Mouse (Mus musculus) megakaryocyte-erythroid progenitor cell, adult 5-6 weeks (primary cell): ENCODE data around the gene 4933416C03Rik. TPM values are rescaled to one million over a fixed set of nuclear protein-coding genes. Genes with fewer than 3 reads are reported as not detected.

Experiments used
- ATAC-seq: replicated peaks from 2 replicates; pipeline ENCODE4 v1.8.0; 2016; ENCODE audit warnings: mild to moderate bottlenecking, inconsistent platforms; ENCODE audit not compliant: severe bottlenecking, poor library complexity, low FRiP score, low TSS enrichment
- total RNA-seq, 2 experiments: library from RNA; stranded (forward) in 1 of 2; stranded (reverse) in 1 of 2; fragments of 200-1000, 215-1000 nt in 1 of 2; fragments of >200 nt in 1 of 2; fragmentation: Nextera tagmentation in 1 of 2; gene quantifications; 2 replicates each; pipeline ENCODE4 v1.2.3; 2014 to 2017

4933416C03Rik gene
- not detected in 2 replicates for total RNA-seq (2014; fragmentation: Nextera tagmentation)
- not detected in 2 replicates for total RNA-seq (2017)

DNA sequence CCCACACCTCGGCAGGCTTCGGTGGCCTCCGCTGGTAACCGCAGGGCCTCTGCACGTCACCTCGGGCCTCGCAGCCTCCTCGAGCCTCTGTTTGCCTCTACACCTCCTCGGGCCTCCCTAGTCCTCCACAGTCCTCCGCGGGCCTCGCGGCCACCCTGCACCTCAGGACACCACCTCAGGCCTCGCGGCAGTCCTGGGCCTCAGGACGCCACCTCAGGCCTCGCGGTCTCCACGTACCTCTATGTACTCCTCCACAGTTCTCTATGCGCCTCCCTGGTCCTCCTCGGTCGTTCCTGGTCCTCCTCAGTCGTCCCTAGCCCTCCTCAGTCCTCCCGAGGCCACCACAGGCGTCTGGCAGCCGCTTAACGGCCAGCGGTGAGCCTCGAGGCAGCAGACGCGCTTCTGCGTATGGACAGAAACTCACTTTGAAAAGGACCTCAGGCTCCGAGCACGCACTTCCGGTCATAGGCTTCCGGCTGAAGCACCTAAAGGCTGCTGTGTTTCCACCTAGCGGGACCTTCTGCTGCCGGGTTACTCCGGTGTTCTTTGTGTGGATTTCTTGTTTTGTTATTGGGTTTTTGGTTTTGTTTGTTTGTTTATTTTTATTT lies at the start of gene 4933416C03Rik:
4933416C03Rik (minus strand) TSS at position 51 of the 608 bp plus-strand sequence.
- ATAC-seq = no peak

DNA sequence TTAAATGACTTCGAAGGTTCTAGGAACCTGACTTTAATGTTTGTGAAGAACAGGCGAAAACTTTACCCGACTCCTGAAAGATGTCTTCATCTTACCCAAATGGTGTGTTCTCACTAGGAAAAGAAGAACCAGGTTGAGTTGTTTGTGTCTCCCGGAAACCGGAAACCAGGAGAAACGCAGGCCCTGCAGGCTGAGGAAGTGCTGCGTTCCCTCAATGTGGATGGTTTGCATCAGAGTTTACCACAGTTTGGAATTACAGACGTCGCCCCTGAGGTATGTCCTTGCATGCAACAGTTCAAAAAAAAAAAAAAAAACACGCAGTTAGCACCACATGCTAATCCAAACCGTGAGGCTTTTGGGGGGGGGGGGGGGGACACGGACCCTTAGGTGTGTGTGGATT lies 48.6 kb upstream of the 4933416C03Rik start:
- no peak for ATAC-seq

GRCm38 (mm10) chr10:116156699-116157098 lies 43.0 kb upstream of the 4933416C03Rik start:
- no peak for ATAC-seq

DNA sequence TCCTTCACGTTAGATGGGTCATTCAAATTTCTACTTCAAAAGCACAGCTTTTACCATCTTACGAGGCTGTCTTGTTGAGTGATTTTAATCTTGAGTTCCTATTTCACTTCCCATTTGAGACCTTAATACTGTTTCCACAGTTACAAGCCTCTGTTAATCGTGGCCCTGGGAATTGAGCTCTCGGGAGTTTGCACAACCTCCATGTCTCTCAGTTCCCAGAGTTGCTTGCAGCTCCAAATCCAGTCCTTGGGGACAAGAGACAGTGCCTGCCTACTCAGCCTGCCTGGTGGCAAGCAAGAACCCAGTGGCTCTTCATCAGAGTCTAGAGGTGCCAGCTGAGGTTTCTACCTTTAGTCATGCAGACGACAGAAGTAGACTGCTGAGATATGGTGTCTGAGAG lies 41.0 kb upstream of the 4933416C03Rik start:
- no peak for ATAC-seq

GRCm38 (mm10) chr10:116146091-116146490 lies 32.4 kb upstream of the 4933416C03Rik start:
- ATAC-seq = no peak

DNA sequence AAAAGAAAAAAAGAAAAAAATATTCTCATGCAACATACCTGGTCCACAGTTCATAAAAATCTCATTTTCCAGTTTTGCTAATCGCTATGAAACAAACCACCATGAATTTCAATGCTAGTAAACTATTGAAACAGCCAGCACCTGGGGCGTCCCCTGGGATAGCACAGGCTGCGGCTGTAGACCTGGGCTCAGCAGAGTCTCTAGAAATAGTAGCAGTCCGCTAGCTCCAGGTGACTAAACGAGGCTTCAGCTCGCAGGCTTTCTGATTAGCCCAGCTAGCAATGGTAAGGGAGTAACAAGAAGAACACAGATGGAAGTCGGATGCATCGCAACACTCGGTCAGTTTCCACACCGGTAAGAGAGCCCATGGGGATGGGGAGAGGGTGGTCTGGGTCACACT lies 30.0 kb upstream of the 4933416C03Rik start:
- no peak for ATAC-seq

DNA sequence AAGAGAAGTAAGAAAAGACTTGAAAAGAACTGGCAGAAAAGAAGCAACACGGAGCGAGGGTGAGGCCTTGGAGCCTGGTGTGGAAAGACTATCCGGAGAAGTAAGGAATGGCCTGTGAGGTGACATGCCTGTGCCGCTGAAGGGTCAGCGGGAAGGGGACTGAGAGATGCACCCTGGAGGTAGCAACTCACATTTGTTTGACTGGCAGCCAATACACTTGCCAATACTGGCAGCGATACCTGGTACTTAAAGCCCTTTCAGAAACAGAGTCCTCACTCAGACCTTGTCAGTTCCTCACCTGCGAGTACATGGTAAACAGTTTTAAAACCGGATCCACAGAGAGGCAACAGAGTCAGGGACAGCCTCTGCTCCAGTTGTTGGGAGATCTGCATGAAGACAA lies 26.5 kb upstream of the 4933416C03Rik start:
- no peak for ATAC-seq

DNA sequence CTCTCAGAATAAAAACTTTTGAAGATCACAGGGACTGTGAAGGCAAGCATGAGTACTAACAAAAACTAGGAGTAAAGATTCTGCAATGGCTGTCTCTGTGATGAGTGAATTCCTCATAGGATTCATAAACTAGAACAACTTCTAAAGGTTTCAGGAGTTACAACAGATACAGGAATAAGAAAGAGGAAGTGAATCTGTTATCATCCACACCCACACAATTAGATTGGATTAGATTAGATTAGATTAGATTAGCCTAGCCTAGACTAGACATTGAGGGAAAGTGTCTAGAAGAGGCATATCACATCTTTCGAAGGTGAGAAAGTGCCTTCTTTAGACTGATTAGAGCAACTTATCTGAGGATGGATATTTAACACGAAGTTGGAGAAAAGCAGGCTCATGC lies 21.5 kb upstream of the 4933416C03Rik start:
- no peak for ATAC-seq

DNA sequence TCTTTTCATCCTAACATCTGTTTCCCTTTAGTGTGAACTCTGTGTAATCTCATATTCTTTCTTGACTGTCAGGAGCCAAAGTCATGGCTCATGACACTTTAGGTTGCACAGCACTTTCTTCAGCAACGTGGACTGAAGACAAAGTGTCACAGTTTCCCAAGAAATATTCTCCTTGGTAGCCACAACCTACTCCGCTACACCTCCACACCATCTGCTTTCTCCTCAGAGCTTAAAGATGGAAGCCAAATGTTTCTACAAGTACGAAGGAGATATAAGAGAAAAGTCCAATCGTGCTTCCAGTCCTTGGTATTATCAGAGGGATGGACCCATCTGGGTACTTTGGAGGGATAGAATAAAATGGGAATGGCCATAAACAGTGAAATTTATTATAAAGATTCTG lies 18.5 kb upstream of the 4933416C03Rik start:
- no peak for ATAC-seq

DNA sequence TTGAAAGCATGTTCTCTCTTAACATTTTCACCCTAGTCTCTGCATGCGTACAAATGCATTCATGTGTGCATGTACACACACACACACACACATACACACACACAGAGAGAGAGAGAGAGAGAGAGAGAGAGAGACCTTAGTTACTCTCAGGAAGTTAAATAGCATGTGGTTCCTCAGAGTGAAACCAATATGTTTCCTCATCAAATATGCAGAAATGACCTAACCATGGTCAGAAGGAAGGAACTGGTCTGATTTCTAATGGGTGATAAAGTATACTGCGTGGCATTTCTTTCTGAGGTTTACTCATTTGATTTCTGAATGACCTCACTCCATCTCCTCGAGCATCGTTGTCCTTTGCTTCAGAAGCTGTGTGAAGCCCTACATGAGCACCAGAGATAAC lies 17.5 kb upstream of the 4933416C03Rik start:
- no peak for ATAC-seq

DNA sequence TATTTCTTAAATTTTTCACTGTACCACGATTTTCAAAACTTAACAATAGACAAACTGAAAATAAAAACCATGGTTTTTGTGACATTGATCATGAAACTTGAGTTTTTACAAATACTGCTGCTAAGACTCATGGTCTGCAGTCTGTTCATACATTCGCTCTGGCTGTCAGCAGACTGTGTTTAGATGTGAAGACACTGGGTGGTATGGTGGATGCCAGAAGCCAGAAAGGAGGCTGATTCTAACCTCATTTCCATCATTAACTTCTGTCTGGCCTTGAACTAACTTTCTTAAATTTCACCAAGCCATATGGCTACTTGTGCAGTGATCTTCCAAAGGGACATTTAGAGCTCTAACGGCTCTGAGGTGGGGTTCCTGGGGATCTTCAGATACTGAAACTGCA lies 16.7 kb upstream of the 4933416C03Rik start:
- ATAC-seq = no peak

GRCm38 (mm10) chr10:116125364-116125763 lies 11.6 kb upstream of the 4933416C03Rik start:
- ATAC-seq = no peak

- ATAC-seq = no peak
Observed at GRCm38 (mm10) chr10:116123808-116124207, 10.1 kb upstream of the 4933416C03Rik start.

GRCm38 (mm10) chr10:116121463-116121862 lies 7.7 kb upstream of the 4933416C03Rik start:
- ATAC-seq = no peak

- no peak for ATAC-seq
Observed at GRCm38 (mm10) chr10:116117060-116117459, 3.3 kb upstream of the 4933416C03Rik start.

- no peak for ATAC-seq
Observed at GRCm38 (mm10) chr10:116115881-116116677, 2.4 kb upstream of the 4933416C03Rik start.

GRCm38 (mm10) chr10:116112868-116113267 lies 849 bp downstream of the 4933416C03Rik start:
- ATAC-seq = no peak

DNA sequence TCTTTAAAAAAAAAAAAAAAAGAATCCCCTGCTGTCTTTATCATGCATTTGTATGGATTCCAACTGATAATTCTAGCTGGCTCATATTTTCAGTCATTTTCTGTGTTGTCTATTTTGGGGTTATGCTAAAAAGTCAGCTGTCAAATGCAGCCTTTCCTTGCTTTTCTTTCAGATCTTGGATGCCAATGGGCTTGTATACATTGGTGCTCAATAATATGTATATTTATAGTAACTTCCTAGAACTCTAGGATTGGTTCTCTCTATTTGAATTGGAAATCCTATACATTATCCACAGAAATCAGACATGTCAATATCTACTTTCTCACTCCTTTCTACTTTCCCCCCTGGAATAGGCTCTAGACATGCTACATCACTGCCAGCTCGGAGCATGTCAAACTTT lies 5.0 kb downstream of the 4933416C03Rik start:
- no peak for ATAC-seq

GRCm38 (mm10) chr10:116108176-116108575 lies 5.5 kb downstream of the 4933416C03Rik start:
- ATAC-seq = no peak

- ATAC-seq = no peak; the same call in 1 of the 2 replicates
Observed at GRCm38 (mm10) chr10:116098470-116098869, 15.2 kb downstream of the 4933416C03Rik start.

DNA sequence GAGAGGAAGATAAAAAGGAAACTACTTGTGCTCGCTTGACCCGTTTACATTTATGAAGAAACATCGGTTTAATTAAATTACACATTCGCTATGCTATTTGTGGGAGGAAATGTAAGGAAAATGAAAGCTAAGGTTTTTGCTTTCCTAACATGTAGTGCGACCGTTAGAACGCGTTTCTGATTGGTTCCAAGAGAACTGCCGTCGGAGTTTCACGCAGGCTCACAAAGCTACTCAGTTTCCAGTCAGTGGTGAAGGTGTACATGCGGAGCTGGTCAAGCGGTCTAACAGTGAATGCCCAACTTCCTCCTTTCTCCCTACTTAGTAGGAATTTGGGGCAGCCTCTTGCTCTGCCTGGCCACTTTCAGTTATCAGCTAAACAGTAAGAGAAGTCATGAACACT lies 17.3 kb downstream of the 4933416C03Rik start:
- ATAC-seq = no peak
